Mouse (Mus musculus): ENCODE measurements around the gene Zbtb3. TPM values are rescaled to one million over a fixed set of nuclear protein-coding genes. Genes with fewer than 3 reads are reported as not detected.

The Zbtb3 gene
- total RNA-seq, 2 experiments from 2014 or later = 2.4 to 2.5 TPM

DNA sequence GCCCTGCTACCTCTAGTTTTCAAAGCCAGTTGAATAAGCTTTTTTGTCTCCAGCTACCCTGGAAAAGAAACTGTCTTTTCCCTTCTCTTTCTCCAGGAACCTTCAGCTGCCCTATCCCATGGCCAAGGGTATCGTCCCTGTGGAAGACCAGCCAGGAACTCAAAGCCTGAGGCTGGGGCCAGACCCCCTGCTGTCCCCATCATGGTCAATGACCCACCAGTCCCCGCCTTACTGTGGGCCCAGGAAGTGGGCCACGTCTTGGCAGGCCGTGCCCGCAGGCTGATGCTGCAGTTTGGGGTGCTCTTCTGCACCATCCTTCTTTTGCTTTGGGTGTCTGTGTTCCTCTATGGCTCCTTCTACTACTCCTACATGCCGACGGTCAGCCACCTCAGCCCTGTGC is 38.7 kb downstream of the Zbtb3 start:
- DNase-seq = no peak

DNA sequence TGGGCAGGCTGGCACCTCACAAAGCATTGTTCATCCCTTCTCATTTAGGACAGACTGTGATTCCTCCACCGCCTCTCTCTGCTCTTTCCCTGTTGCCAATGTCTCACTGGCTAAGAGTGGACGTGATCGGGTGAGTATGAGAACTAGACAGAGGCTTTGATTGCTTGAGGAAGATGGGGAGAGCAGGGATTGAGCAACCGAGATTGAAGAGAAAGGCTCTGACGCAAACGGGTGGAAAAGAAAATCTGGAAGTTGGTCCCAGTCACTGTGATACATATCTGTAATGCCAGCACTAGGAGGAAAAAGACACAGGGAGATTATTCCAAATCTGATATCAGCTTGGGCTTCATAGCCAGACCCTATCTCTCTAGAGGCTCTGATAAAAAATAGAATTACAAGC is 40.6 kb downstream of the Zbtb3 start:
- DNase-seq = no peak

DNA sequence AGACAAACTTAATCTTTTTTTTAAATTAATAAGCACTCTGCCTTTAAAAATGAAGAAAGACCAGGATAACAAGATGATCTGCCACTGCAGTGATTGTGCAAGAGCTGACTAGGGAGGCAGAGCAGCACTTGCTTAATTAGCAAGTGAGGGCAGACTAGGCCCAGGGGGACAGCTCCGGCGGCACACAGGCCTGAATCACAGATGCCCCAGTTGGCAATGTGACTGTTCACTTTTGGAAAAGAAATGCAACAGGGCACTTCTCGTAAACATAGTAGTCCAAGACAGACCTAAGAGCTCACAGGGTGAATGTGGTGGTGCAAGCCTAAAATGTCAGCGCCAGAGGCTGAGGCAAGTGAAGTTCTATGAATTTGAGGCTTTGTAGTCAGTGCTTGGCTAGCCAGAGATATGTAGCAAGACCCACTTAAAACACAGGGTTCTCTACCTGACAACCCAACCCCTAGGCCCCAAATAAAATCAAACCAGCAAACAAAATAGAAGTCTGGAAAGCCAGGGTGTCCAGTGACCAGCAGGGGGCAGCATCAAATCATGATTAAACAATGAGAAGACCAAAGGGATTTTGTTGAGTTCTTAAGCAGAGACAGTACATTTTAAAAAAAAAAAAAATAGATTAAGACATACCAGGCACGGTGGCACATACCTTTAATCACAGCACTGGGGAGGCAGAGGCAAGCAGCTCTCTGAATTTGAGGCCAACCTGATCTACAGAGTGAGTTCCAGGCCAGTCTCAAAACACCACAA is 42.2 kb downstream of the Zbtb3 start:
- DNase-seq = peak; percentile 87

DNA sequence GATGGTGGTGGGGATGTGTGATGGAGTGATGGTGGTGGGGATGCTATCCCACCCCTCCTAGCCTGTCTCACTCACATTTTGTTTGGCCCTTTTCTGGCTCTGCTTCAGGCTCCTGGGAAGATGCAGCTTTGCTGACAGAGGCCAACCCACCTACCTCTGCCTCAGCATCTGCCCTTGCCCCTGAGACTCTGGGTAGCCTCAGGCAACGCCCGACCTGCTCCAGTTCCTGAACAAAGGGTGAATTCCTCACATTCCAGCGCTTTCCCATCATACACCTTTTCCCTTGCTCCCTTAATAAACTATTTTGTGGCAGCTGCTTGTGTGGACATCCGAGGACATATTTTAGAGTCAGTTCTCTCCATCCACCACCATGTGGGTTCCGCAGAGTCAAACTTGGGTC is 46.0 kb downstream of the Zbtb3 start:
- DNase-seq = no peak

DNA sequence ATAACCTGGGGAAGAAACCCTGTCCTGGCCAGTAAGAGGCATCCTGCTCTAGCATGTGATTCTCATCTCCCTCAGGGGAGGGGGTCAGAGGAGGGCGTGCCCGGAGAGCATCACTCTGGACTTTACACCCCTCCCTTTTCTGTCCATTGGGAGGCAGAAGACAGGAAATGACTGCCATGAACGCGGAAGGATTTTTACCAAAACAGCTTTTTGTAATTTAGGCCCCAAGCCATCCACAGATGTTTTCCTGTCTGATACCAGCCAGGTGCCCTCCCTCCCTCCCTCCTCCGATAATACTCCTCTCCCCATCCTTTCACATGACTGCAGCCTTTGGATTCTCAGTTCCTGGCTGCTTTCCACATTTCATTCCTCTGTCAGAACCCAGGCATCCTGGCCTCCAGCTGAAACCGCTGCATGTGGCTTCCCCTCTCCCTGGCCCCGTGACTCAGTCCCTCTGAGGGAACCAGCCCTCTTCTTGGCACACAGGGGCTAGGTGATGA is 48.1 kb downstream of the Zbtb3 start, which contains the start of gene Lrrn4cl:
Gene Lrrn4cl, plus strand, starts transcription at position 367 of the 500 bp plus-strand sequence.
- peak; percentile 58 for DNase-seq

DNA sequence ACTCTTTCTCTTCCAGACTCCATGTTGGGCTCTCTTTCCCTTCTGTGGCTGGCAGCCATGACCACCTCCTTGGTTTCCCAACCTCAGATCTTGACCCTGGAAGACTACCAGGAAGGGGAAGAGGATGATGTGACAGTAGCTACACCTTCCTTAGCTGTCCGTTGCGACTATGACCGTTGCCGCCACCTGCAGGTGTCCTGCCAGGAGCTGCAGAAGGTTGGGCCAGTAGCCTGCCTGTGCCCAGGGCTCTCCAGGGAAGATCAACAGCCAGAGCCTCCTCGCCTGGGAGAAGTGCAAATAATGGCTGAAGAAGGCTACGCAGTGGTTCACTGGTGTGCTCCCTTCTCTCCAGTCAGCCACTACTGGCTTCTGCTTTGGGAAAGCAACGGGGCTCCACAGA is 49.3 kb downstream of the Zbtb3 start:
- DNase-seq = no peak

DNA sequence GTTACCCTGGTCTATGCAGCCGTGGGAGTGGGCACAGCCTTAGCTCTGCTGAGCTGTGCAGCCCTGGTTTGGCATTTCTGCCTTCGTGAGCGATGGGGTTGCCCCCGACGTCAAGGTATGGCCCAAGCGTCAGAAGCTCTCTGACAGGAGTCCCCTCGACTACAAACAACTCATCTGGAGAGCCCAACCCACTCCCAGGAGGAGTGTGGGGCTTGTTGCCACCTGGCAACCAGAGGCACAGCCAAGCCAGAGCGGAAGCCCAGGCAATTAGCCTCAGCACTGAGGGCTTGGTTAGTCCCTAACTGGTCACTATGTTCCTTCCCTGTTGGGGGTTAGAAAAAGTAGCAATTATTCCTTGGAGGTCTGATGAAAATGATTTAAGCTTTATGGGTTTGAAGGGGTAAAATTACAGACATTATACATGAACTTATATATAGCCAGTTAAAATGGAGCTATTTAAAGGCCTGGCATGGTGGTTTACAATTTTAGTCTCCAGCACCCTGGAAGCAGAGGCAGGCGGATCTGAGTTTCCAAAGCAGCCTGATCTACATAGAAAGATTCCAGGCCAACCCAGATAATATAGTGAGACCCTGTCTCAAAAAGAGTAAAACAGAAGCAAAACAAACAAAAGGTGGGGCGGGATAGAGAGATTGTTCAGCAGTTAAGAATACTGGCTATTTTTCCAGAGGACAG is 50.0 kb downstream of the Zbtb3 start:
- DNase-seq = no peak

DNA sequence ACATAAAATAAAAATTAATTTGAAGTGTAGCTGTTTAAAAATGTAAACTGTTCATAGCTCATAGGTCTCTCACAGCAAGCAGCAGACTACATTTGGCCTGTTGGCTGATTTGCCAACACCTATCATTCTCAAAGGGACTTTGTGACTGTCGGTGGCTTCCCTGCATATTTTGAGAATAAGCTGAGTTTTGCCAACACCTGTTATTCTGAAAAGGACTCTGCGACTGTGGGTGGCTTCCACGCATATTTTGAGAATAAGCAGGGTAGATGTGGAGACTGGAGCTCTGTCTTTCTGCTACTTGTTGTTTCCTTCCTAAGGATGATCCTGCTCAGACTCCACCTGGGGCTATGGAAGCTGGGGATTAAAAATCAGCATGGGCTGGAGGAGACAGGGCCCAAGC is 50.8 kb downstream of the Zbtb3 start:
- DNase-seq = no peak

Other genes starting within 250 kb of the Zbtb3 start
- not detected for gene Slc22a8, start 211.3 kb upstream of the Zbtb3 start, total RNA-seq (2021)
- not detected for gene Slc22a6, start 184.5 kb upstream of the Zbtb3 start, total RNA-seq (2021)
- gene Chrm1, start 138.8 kb upstream of the Zbtb3 start, total RNA-seq (2021) = not detected
- 10 to 100 TPM; 62.4 to 66.3 TPM for gene Slc3a2, start 79.2 kb upstream of the Zbtb3 start, total RNA-seq (2021)
- 10 to 100 TPM; 30.3 to 31.1 TPM for gene Wdr74, start 66.7 kb upstream of the Zbtb3 start, total RNA-seq (2021)
- gene 1700092M07Rik, start 61.8 kb upstream of the Zbtb3 start, total RNA-seq (2021) = not detected
- gene Stx5a, start 61.1 kb upstream of the Zbtb3 start, total RNA-seq (2021) = 10 to 100 TPM; 43.4 to 48.5 TPM
- gene Nxf1, start 45.5 kb upstream of the Zbtb3 start, total RNA-seq (2021) = 10 to 100 TPM; 82.1 to 86.1 TPM
- 100 to 1,000 TPM; 121 to 133 TPM for gene Tmem223, start 31.6 kb upstream of the Zbtb3 start, total RNA-seq (2021)
- 10 to 100 TPM; 16.6 to 17.1 TPM for gene Tmem179b, start 28.1 kb upstream of the Zbtb3 start, total RNA-seq (2021)
- 10 to 100 TPM; 12.1 to 12.5 TPM for gene Taf6l, start 16.1 kb upstream of the Zbtb3 start, total RNA-seq (2021)
- gene Polr2g, start 4.0 kb upstream of the Zbtb3 start, total RNA-seq (2021) = 10 to 100 TPM; 71.2 to 80.6 TPM
- gene Ttc9c, start 16.8 kb downstream of the Zbtb3 start, total RNA-seq (2021) = 10 to 100 TPM; 20.9 to 22.8 TPM
- gene Hnrnpul2, start 17.5 kb downstream of the Zbtb3 start, total RNA-seq (2021) = 10 to 100 TPM; 53.5 to 56.0 TPM
- not detected for gene AC129217.1, start 27.2 kb downstream of the Zbtb3 start, total RNA-seq (2021)
- gene Bscl2, start 34.9 kb downstream of the Zbtb3 start, total RNA-seq (2021) = 10 to 100 TPM; 26.2 to 27.5 TPM
- gene Gng3, start 36.6 kb downstream of the Zbtb3 start, total RNA-seq (2021) = under 1 TPM in 1 of 2 experiments, not detected in 1; 0.16 TPM
- 1 to 10 TPM; 2.4 to 2.5 TPM for gene Lrrn4cl, start 48.2 kb downstream of the Zbtb3 start, total RNA-seq (2021)
- 100 to 1,000 TPM; 112 to 125 TPM for gene Ubxn1, start 68.9 kb downstream of the Zbtb3 start, total RNA-seq (2021)
- gene Uqcc3, start 78.4 kb downstream of the Zbtb3 start, total RNA-seq (2021) = 10 to 100 TPM; 39.4 to 41.2 TPM
- gene Lbhd1, start 81.2 kb downstream of the Zbtb3 start, total RNA-seq (2021) = 1 to 10 TPM; 2.1 to 5.6 TPM
- gene Gm49403, start 81.4 kb downstream of the Zbtb3 start, total RNA-seq (2021) = not detected
- 10 to 100 TPM; 23.7 to 24.9 TPM for gene 1810009A15Rik, start 86.3 kb downstream of the Zbtb3 start, total RNA-seq (2021)
- 1 to 10 TPM; 2.3 to 3.6 TPM for gene Gm49416, start 86.4 kb downstream of the Zbtb3 start, total RNA-seq (2021)
- gene Ints5, start 90.5 kb downstream of the Zbtb3 start, total RNA-seq (2021) = 10 to 100 TPM; 16.3 to 17.1 TPM
- 10 to 100 TPM; 80.9 to 83.7 TPM for gene Ganab, start 95.5 kb downstream of the Zbtb3 start, total RNA-seq (2021)
- 10 to 100 TPM; 36.0 to 38.0 TPM for gene B3gat3, start 117.8 kb downstream of the Zbtb3 start, total RNA-seq (2021)
- gene Rom1, start 126.8 kb downstream of the Zbtb3 start, total RNA-seq (2021) = 1 to 10 TPM; 3.1 to 3.2 TPM
- gene Eml3, start 127.0 kb downstream of the Zbtb3 start, total RNA-seq (2021) = 10 to 100 TPM; 15.4 to 16.6 TPM
- gene Mta2, start 139.3 kb downstream of the Zbtb3 start, total RNA-seq (2021) = 10 to 100 TPM; 62.5 to 63.8 TPM
- gene Tut1, start 151.3 kb downstream of the Zbtb3 start, total RNA-seq (2021) = 1 to 10 TPM; 8.3 to 9.6 TPM
- 100 to 1,000 TPM; 357 to 371 TPM for gene Eef1g, start 164.5 kb downstream of the Zbtb3 start, total RNA-seq (2021)
- gene Ahnak, start 186.7 kb downstream of the Zbtb3 start, total RNA-seq (2021) = 100 to 1,000 TPM; 303 to 328 TPM

Data from heart, postnatal 4 days (tissue).